Mouse (Mus musculus): ENCODE data around the gene Thap12. TPM values are rescaled to one million over a fixed set of nuclear protein-coding genes. Genes with fewer than 3 reads are reported as not detected.

Gene Thap12
- total RNA-seq (2014; fragmentation: Nextera tagmentation) (44.7 and 52.8 TPM in 2 replicates), total RNA-seq (2017) (87.6 and 100 TPM in 2 replicates)

DNA sequence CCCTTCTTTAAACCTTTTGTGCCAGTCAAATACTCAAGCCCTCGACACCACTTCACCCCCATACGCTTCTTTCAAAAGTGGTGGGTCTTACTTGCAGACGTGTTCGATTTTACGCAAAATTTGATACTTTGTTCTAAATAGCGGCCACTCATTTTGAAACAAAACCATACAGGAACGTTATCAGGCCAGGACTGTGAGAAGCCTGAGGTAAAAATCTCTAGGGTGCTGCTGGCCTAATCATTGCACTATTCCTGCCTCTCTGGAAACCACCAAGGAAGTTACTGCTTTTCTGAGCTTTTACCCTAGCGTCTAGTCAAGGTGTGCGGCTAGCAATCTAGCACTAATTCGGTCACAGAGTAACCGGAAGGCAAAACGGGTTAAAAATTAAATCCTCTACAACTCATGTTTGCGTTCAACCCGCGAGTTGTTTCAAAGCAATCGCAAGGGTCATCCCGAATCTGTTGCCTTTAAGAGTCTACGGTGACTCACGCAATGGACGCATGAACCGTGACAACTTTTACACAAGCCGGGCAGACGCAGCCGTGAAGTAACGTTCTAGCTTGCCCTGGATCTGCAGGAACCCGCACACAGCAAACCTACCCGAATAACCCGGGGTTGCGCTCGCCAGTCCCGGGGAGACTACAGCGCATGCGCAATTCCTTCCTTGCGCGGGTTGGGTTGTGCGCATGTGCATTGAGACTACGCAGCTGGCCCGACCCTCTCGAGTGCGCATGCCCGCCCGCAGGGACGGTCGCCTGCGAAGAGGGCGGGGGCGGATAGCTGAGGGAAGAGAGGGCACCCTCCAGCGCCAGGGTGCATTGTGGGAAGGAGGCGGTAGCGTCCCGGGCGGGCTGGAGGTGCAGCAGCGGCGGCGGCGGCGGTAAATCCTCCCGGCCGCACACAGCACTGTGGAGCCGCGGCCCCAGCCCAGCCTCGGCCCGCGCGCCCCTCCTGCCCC is at the start of gene Thap12:
Gene Thap12 (plus strand): TSS at position 821 of the 958 bp plus-strand sequence.
- ATAC-seq (replicated peaks; ENCODE audit: poor library complexity, severe bottlenecking), result peak; percentile 93

DNA sequence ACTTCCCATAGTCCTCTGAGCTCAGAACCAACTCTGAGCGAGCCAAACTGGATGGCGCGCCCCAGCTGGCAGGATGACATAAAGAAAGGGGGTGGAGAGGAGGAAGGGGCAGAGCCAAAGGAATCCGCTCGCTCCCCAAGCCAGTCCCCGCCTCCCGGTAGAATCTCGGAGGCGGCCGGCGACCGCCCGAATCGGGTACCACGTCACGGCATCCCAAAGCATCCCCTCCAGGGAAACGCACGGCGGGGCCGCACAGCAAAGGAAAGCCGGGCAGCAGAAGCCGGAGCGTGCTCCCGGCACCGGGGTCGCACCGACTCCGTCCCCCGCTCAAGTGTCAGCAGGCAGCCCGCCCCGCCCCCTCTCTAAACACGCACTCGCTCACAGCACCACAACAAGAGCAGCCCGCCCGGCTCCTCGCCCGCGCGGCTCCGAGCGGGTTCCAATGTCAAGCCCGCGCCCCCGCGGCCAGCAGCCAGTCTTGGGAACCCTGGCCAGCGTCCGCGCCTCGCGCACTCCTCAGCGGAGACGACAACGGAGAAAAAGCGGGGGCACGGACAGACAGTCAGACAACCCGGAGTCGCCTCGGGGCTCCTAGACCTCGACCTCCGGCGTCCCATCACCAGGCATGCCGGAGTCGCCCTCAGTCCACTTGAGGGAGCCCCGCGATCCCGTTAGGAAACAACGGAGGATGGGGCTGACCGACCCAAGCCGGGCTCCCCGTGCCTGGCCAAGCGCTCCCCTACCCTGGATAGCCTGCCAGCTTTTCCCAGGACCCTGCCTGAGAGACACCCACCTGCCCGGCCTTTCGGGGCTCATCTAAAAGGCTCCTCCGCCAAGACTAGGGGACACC is 47.0 kb upstream of the Thap12 start:
- peak; percentile 73 for ATAC-seq (replicated peaks; ENCODE audit: poor library complexity, severe bottlenecking)

- peak; percentile 85 for ATAC-seq (replicated peaks; ENCODE audit: poor library complexity, severe bottlenecking)
These were observed 46.2 kb upstream of the Thap12 start, which contains the start of gene Emsy for GRCm38 (mm10) chr7:98656531-98657221. TSS of gene Emsy (minus strand) at chr7:98656783.

DNA sequence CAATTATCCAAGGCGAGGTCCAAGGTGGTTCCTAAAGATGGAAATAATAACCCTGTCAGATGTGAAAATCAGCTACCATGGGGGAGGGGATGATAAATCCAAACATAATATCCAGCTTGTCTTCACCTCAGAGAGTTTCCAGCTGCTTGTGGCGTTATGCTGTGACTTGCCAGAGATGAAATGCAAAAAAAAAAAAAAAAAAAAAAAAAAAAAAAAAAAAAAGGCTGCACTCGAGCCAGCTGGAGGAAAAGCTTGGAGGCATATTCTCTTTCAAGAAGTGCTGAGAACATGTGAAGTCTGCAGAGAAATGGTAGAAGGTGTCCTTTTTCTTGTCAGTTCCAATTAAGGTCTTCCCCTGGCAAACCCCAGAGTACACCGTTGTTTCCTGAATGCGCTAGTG is 37.7 kb upstream of the Thap12 start:
- ATAC-seq (replicated peaks; ENCODE audit: poor library complexity, severe bottlenecking), result no peak

GRCm38 (mm10) chr7:98665726-98666125 is 37.2 kb upstream of the Thap12 start:
- ATAC-seq (replicated peaks; ENCODE audit: poor library complexity, severe bottlenecking), result no peak

- no peak for ATAC-seq (replicated peaks; ENCODE audit: poor library complexity, severe bottlenecking)
These were observed 34.8 kb upstream of the Thap12 start for GRCm38 (mm10) chr7:98667956-98668746.

DNA sequence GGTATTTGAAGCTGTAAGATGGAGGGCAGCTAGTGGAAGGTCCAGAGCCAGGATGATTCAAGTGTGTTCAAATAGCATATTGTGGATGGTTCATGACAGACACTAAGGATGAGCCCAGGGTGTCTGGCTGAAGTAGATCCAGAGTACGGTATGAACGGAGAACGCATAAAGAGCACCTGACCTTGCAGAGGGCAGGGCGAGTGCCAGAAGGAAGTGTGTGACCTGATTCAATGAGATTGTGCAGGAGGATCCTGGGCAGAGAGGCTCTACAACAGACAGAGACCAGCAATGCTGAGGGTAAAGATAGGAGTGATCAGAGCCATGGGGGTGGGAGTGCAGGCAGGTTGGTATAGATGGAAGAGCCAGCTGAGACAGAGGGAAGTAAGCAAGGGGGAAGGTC is 32.1 kb upstream of the Thap12 start:
- ATAC-seq (replicated peaks; ENCODE audit: poor library complexity, severe bottlenecking), result no peak

GRCm38 (mm10) chr7:98671416-98671815 is 31.5 kb upstream of the Thap12 start:
- ATAC-seq (replicated peaks; ENCODE audit: poor library complexity, severe bottlenecking), result peak; percentile 31; the same call in 1 of the 2 replicates

DNA sequence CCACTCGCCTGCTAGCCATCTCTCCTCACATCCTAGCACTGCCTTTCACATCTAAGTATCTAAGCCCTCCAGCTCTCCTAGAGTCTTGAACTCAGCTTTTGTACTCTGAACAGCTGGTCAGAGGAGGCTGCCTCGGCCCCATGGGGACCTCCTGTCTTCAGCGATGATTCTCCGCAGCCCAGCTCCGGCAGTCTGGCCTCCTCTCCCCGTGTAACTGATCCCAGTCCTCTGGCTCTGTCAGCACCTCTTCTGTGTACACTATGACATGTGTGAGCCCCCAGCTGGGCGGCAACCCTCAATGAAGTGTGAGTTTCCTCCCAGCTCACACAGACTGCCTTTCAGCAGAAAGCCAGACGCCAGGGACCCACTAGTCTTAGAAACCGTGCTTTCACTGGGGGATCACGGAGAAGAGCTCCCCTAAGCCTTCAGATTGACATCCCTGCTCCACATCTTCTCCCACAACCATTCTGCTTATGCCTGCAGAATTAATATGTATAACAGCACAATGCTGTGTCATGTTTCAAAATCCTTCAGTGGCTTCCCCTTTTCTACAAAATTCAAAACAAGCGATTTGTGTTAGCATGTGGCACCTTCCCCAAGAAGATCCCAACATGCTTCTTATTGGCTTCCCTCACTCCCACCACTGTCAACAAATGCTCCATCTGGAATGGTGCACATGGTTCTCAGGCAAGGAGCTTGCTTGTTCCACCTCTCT is 30.5 kb upstream of the Thap12 start:
- ATAC-seq (replicated peaks; ENCODE audit: poor library complexity, severe bottlenecking), result peak; percentile 56

GRCm38 (mm10) chr7:98674344-98674743 is 28.6 kb upstream of the Thap12 start:
- no peak for ATAC-seq (replicated peaks; ENCODE audit: poor library complexity, severe bottlenecking)

GRCm38 (mm10) chr7:98677511-98677910 is 25.4 kb upstream of the Thap12 start:
- ATAC-seq (replicated peaks; ENCODE audit: poor library complexity, severe bottlenecking), result no peak

GRCm38 (mm10) chr7:98678441-98678840 is 24.5 kb upstream of the Thap12 start:
- ATAC-seq (replicated peaks; ENCODE audit: poor library complexity, severe bottlenecking), result no peak

DNA sequence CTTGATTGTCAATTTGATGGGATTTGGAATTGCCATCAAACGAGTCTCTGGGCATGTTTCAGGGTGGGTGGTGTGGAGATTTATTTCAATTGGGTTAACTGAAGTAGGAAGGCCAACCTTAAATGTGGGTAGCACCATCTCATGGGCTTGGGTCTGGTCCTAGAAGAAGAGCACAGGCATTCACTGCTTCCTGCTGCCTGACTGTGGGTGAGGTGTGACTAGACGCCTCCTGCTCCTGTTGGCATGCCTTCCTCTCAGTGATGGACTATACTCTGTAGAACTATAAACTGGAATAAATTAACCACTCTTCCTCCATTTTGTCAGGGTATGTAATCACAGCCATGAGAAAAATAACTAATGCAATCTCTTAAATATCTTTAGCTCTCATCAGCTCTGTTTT is 22.2 kb upstream of the Thap12 start:
- no peak for ATAC-seq (replicated peaks; ENCODE audit: poor library complexity, severe bottlenecking)

GRCm38 (mm10) chr7:98682821-98683220 is 20.1 kb upstream of the Thap12 start:
- ATAC-seq (replicated peaks; ENCODE audit: poor library complexity, severe bottlenecking), result no peak

DNA sequence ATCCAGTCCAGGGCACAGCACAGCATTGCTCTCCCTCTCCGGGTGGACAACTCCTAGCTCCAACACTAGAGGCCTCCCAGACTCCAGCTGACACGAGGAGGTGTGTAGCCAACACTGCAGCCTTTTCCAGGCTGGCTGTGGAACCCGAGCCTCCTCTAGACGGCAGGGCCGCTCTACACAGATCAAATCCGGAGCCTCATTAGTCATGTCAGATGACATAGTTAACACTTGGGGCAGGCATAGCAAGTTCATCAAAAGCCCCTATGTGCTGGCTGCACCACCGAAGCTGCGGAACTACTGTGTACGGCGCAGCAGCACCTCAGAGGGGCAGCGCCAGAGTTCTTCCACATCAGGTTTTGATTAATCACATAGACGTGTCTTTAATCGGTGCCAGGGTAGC is 17.0 kb upstream of the Thap12 start:
- no peak for ATAC-seq (replicated peaks; ENCODE audit: poor library complexity, severe bottlenecking)

GRCm38 (mm10) chr7:98690126-98690525 is 12.8 kb upstream of the Thap12 start:
- ATAC-seq (replicated peaks; ENCODE audit: poor library complexity, severe bottlenecking), result no peak

- ATAC-seq (replicated peaks; ENCODE audit: poor library complexity, severe bottlenecking), result peak; percentile 65
These were observed 12.1 kb upstream of the Thap12 start for GRCm38 (mm10) chr7:98690831-98691230.

DNA sequence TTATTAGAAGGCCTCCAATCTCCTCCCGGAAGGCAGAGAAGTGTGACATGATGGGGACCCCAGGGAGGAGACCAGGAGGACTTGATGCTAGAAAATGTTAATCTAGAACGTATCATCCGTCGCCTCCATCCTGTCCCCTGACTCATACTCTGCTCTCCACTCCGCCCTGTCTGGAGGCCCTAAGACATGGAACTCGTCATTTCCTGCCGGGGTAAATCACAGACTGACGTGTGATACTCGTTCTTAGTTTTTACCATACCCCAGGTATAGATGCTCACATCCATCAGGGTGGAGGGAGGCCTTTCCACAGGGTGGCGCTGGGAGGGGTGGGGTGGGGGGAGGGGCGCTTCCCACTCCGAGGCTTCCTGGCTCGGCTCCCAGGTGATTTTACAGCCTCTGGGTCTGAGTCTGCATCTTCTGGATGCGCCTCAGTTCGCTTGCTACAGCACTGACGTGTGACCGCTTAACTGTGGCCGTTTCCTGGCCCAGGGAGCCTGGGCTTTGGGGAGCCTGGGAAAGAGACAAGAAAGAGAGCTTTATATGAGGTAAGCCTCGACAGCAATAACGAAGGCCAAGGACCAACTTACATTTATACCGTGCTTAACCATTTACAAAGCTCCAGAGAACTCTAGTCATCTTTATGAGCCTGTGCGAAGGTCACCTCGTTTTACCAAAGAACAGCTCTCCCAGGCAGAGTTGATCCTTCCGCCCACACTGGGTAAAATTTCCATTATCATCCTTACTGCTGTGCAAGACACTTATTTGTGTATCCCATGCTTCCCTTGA is 9.9 kb upstream of the Thap12 start:
- no peak for ATAC-seq (replicated peaks; ENCODE audit: poor library complexity, severe bottlenecking)
